Mouse (Mus musculus): Measurements from ENCODE around the gene Tnni3. TPM values are rescaled to one million over a fixed set of nuclear protein-coding genes. Genes with fewer than 3 reads are reported as not detected.

Tnni3 gene
- polyA plus RNA-seq, 1 experiment from 2014 or later: 2.2 TPM

GRCm38 (mm10) chr7:4502421-4503090, 21.5 kb downstream of the Tnni3 start:
- Histone ChIP-seq H3K9ac (no peak overlapping the region; the same call in 1 of the 2 replicates), H3K4me3 (replicated peaks) (peak overlapping the region; percentile 86), H3K4me1 (replicated peaks) (peaks cover 28% of the 10 kb centered on the region), H3K36me3 (no peaks in the 10 kb centered on the region), H3K27ac (peak overlapping the region; percentile 85; the same call in 1 of the 2 replicates), H3K9me3 (no peaks in the 10 kb centered on the region), H3K4me2 (replicated peaks) (peak overlapping the region; percentile 79), H3K27me3 (replicated peaks) (no peaks in the 10 kb centered on the region)
- ATAC-seq: peak; percentile 16
- WGBS: 9% methylated on average over 14 of the region's 14 CpGs

- no peaks in the 10 kb centered on the region for H3K27me3 ChIP-seq (replicated peaks)
- WGBS: under 1% methylated on average over 55 of the region's 62 CpGs
- peak within 1 kb of the TSS; percentile 85 for H3K27ac ChIP-seq
- peak within 1 kb of the TSS; percentile 94 for H3K9ac ChIP-seq
- peaks cover 33% of the 10 kb centered on the region for H3K4me1 ChIP-seq (replicated peaks)
- H3K9me3 ChIP-seq: no peaks in the 10 kb centered on the region
- peaks cover 3% of the 10 kb centered on the region; the same call in 1 of the 2 replicates for H3K36me3 ChIP-seq
- peak within 1 kb of the TSS; percentile 86 for H3K4me3 ChIP-seq (replicated peaks)
- peak; percentile 96 for ATAC-seq
- H3K4me2 ChIP-seq (replicated peaks): peak within 1 kb of the TSS; percentile 79
Measured at GRCm38 (mm10) chr7:4501558-4502397, 22.3 kb downstream of the Tnni3 start, which contains the start of gene Ppp1r12c. TSS of gene Ppp1r12c (minus strand) at chr7:4501680.

- Histone ChIP-seq H3K9ac (peak overlapping the region; percentile 94), H3K36me3 (peaks cover 7% of the 10 kb centered on the region; the same call in 1 of the 2 replicates), H3K4me2 (replicated peaks) (peak overlapping the region; percentile 79), H3K4me3 (replicated peaks) (peak overlapping the region; percentile 86), H3K4me1 (replicated peaks) (peaks cover 33% of the 10 kb centered on the region), H3K9me3 (no peaks in the 10 kb centered on the region), H3K27me3 (replicated peaks) (no peaks in the 10 kb centered on the region), H3K27ac (peak overlapping the region; percentile 85)
- peak; percentile 46 for ATAC-seq
- WGBS: under 1% methylated on average over 51 of the region's 52 CpGs
Measured at GRCm38 (mm10) chr7:4500892-4501471, 23.0 kb downstream of the Tnni3 start.

DNA sequence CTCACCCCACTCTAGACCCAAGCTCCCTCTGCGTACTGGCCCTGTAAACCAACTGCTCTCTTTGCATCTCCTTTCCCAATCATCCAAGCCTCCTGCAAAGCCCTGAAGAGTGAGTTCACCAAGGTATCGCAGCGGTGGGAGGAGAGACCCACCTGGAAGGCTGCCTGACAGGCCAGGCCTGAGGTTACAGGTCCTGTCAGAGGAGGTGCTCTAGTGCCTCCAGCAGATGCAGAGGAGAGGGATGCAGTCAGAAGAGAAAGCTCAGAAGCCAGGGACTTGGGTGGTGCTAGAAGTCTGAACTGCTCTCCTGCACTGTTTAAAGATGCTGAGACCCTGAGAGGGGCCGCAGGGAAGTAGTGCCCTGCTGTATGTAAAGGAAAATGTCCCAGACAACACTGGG, 25.0 kb downstream of the Tnni3 start:
- Histone ChIP-seq H3K4me2 (replicated peaks) (peak overlapping the region; percentile 79), H3K9ac (no peak overlapping the region)
- WGBS: 80% methylated on average over 4 of the region's 4 CpGs

DNA sequence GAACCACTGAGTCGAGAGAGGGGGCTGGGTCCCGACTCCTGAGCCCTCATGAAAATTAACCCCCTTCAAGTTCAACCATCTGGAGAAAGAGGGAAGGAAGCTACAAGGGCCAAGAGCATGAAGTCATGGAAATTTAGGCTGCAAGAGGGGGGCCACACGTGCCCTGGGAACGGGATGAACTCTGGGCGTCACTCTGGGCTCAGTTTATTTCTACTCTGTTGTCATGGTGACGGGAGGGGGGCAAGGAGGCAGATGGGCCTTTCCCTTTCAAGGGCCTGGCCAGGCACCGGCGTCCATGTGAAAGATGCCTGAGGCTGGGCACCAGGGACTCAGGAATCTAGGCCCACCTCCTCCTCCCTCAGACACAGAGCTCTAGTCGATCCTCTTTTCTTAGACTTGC, 25.8 kb downstream of the Tnni3 start:
- Histone ChIP-seq H3K9ac (peak overlapping the region; percentile 23; the same call in 1 of the 2 replicates), H3K36me3 (peaks cover 20% of the 10 kb centered on the region), H3K4me2 (replicated peaks) (peak overlapping the region; percentile 79), H3K4me1 (replicated peaks) (peaks cover 33% of the 10 kb centered on the region), H3K9me3 (no peaks in the 10 kb centered on the region), H3K27ac (peak overlapping the region; percentile 54; the same call in 1 of the 2 replicates), H3K4me3 (replicated peaks) (peak overlapping the region; percentile 6; the same call in 1 of the 2 replicates), H3K27me3 (replicated peaks) (no peaks in the 10 kb centered on the region)
- ATAC-seq: 0 out of 2 replicates have a peak, but pooled peaks have one; percentile 2
- WGBS: 24% methylated on average over 9 of the region's 9 CpGs

More for the DNA sequence above, 25.0 kb downstream of the Tnni3 start:
- H3K9me3 ChIP-seq: no peaks in the 10 kb centered on the region
- H3K27ac ChIP-seq: peak overlapping the region; percentile 54; the same call in 1 of the 2 replicates
- peaks cover 20% of the 10 kb centered on the region for H3K36me3 ChIP-seq
- ATAC-seq: no peak
- peaks cover 33% of the 10 kb centered on the region for H3K4me1 ChIP-seq (replicated peaks)
- H3K27me3 ChIP-seq (replicated peaks): no peaks in the 10 kb centered on the region
- H3K4me3 ChIP-seq (replicated peaks): peak overlapping the region; percentile 1; the same call in 1 of the 2 replicates

- no peaks in the 10 kb centered on the region for H3K27me3 ChIP-seq (replicated peaks)
- peaks cover 38% of the 10 kb centered on the region for H3K4me1 ChIP-seq (replicated peaks)
- no peak overlapping the region for H3K27ac ChIP-seq
- no peak for ATAC-seq
- peaks cover 20% of the 10 kb centered on the region for H3K36me3 ChIP-seq
- peak overlapping the region; percentile 79 for H3K4me2 ChIP-seq (replicated peaks)
- WGBS: 89% methylated on average over 9 of the region's 9 CpGs
- H3K9ac ChIP-seq: no peak overlapping the region
- no peaks in the 10 kb centered on the region for H3K9me3 ChIP-seq
- no peak overlapping the region for H3K4me3 ChIP-seq (replicated peaks)
Measured at GRCm38 (mm10) chr7:4497271-4497903, 26.6 kb downstream of the Tnni3 start.

GRCm38 (mm10) chr7:4496468-4496867, 27.6 kb downstream of the Tnni3 start:
- Histone ChIP-seq H3K4me3 (replicated peaks) (no peak overlapping the region), H3K9ac (no peak overlapping the region), H3K36me3 (peaks cover 20% of the 10 kb centered on the region), H3K9me3 (no peaks in the 10 kb centered on the region), H3K27me3 (replicated peaks) (no peaks in the 10 kb centered on the region), H3K4me1 (replicated peaks) (peaks cover 38% of the 10 kb centered on the region), H3K4me2 (replicated peaks) (no peak overlapping the region), H3K27ac (no peak overlapping the region)
- no peak for ATAC-seq
- WGBS: 90% methylated on average over 3 of the region's 3 CpGs

- Histone ChIP-seq H3K4me1 (replicated peaks) (peaks cover 24% of the 10 kb centered on the region), H3K36me3 (peaks cover 28% of the 10 kb centered on the region), H3K27ac (no peak overlapping the region), H3K27me3 (replicated peaks) (no peaks in the 10 kb centered on the region), H3K9ac (no peak overlapping the region), H3K4me3 (replicated peaks) (no peak overlapping the region), H3K9me3 (no peaks in the 10 kb centered on the region), H3K4me2 (replicated peaks) (no peak overlapping the region)
- ATAC-seq: no peak
- 53% methylated on average over 1 of the region's 1 CpGs for WGBS
Measured at GRCm38 (mm10) chr7:4493991-4494390, 30.0 kb downstream of the Tnni3 start.

DNA sequence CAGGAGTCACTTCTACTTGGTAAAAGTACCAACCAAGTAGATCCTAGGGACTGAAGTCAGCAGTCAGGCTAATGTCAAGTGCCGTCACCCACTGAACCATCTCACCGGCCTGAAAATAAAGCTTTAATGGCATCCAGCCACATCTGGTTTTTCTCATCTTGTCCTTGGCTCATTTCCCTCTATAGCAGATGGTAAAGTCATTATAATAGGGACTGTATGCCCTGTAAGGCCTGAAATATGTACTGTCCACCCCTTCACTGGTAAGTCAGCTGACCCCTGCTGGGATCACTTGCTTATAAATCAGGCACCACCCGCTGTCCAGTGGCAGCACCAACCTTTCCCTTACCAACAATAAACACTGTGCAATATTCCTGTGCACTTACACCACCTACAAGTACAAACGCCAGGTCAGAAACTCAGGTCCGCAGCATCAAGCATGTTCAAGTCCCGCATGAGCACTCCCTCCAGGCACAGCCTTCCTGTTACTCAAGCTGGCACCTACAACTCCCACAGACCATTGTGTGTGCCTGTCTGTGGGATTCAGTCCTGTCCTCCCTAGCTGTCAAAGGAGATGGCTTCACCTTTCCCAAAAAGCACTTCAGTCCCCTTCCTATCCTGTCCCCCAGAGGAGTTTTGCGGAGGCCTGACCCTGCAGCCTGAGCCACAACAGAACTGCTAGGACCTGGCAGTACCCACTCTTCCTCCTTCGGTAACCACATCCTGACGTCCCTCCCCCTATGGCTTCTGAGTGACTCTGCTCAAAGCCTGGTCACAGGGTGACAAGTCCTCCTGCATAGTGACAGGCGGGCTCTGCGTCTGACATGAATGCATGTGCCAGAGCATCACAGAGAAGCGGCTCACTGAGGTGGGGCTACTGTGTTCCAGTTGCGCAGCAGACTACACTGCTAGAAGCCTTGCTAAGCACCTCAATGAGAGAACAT, 31.5 kb downstream of the Tnni3 start:
- Histone ChIP-seq H3K9ac (no peak overlapping the region; the same call in 1 of the 2 replicates), H3K4me1 (replicated peaks) (peaks cover 14% of the 10 kb centered on the region), H3K27ac (peak overlapping the region; percentile 27; the same call in 1 of the 2 replicates)

DNA sequence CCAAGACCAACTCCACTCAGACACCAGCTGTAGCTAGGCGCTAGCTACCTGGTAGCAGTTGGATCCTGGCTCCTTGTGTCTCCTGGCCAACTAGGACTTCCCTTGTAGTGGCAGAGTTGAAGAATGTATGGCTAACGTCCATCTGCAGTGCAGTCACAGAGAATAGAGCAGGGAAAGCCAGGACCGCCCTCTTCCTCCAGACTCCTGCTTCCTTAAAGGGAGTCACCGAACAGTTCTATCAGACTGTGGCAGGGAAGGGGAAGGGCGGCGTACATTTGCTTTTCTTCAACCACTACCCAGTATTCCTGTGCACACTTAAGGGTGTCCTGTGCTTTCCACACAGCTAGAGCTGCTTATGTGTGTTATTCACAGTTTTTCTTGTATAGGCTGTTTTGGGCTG, 32.7 kb downstream of the Tnni3 start:
- no peak overlapping the region for H3K4me3 ChIP-seq (replicated peaks)
- ATAC-seq: no peak; the same call in 1 of the 2 replicates
- WGBS: 73% methylated on average over 6 of the region's 6 CpGs
- H3K4me2 ChIP-seq (replicated peaks): no peak overlapping the region
- no peaks in the 10 kb centered on the region for H3K9me3 ChIP-seq
- H3K4me1 ChIP-seq (replicated peaks): peaks cover 9% of the 10 kb centered on the region
- no peak overlapping the region for H3K27ac ChIP-seq
- H3K9ac ChIP-seq: no peak overlapping the region
- peaks cover 23% of the 10 kb centered on the region for H3K36me3 ChIP-seq
- H3K27me3 ChIP-seq (replicated peaks): no peaks in the 10 kb centered on the region

More for the DNA sequence above, 31.5 kb downstream of the Tnni3 start:
- H3K27me3 ChIP-seq (replicated peaks): no peaks in the 10 kb centered on the region
- 76% methylated on average over 13 of the region's 13 CpGs for WGBS
- H3K4me3 ChIP-seq (replicated peaks): no peak overlapping the region
- peaks cover 28% of the 10 kb centered on the region for H3K36me3 ChIP-seq
- no peaks in the 10 kb centered on the region for H3K9me3 ChIP-seq
- ATAC-seq: no peak
- H3K4me2 ChIP-seq (replicated peaks): no peak overlapping the region

DNA sequence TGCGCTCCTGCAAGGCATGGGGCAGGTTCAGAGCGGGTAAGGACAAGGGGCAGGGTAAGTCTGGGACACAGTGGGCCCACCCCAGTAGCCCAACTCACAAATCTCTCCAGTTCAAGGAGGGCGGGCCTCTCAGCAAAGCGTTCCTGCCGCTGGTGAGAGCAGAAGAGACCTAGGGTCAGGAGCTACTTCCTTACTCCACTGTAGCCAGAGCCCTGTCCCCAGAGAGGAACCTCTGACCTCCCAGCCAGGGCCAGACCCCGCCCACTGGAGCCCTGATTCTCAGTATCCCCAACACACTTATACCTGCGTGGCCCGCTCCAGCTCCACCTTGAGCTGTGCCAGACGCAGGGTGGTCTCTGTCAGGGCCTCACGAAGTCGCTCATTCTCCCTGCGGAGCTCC, 41.7 kb downstream of the Tnni3 start:
- H3K27ac ChIP-seq: no peak overlapping the region
- no peaks in the 10 kb centered on the region for H3K9me3 ChIP-seq
- no peak for ATAC-seq
- H3K36me3 ChIP-seq: peaks cover 33% of the 10 kb centered on the region
- no peak overlapping the region for H3K4me2 ChIP-seq (replicated peaks)
- H3K9ac ChIP-seq: no peak overlapping the region
- H3K4me3 ChIP-seq (replicated peaks): no peak overlapping the region
- peaks cover 17% of the 10 kb centered on the region for H3K4me1 ChIP-seq (replicated peaks)
- no peaks in the 10 kb centered on the region for H3K27me3 ChIP-seq (replicated peaks)
- 85% methylated on average over 12 of the region's 12 CpGs for WGBS
